Mouse (Mus musculus): ENCODE data around the gene Gm6460.
"Not testable (repeated sequence)": the region's sequence is repeated elsewhere in the genome, so short reads cannot be mapped to it uniquely, and the experiment has no call there.

Gm6460 gene

DNA sequence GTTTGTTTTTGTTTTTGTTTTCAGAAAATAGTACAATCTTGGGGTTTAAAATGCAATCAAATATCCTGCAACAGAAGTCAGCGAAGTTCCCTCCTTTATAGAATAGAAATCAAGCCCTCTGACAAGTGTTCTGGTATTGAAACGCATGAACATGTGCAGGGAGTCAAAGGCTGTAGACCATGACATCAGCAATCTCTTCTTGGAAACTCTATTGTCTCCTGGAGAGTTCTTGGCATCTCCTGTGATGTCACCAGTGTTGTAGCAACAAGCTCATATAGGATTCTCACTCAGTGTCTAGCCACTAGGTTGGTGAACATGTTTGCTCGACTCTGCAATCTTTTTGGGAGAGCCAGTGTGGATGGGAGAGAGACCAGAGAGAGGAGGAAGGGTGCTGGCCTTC, at the start of gene Gm6460:
Gm6460 (plus strand) TSS at position 301 of the 400 bp plus-strand sequence.
- not testable (repeated sequence) for DNase-seq (ENCODE audit: low spot score)
